Comparison of ENCODE assay signal across 8 mouse cellular contexts in genomic region chr10:4266041-4266930, GRCm38 (mm10). TPM values are rescaled to one million over a fixed set of nuclear protein-coding genes. Genes with fewer than 3 reads are reported as not detected.
DNase-seq lines count a peak whose midpoint lies in the region; ATAC-seq lines count a peak whose summit lies in the region.

TSS of gene Akap12 (plus strand) at chr10:4266380.

- H3K27ac ChIP-seq in embryonic facial prominence, embryonic 13.5 days, result no peak within 1 kb of the TSS
- peak within 1 kb of the TSS; percentile 35; the same call in 1 of the 2 replicates for H3K27ac ChIP-seq in heart, embryonic 12.5 days (ENCODE audit: poor library complexity, severe bottlenecking)
- H3K27ac ChIP-seq in liver, embryonic 16.5 days (ENCODE audit: low read length), result no peak within 1 kb of the TSS

- peak within 1 kb of the TSS; percentile 65 for H3K4me3 ChIP-seq in embryonic facial prominence, embryonic 13.5 days
- peak within 1 kb of the TSS; percentile 89 for H3K4me3 ChIP-seq in heart, embryonic 12.5 days
- peak within 1 kb of the TSS; percentile 55 for H3K4me3 ChIP-seq in liver, embryonic 16.5 days (ENCODE audit: low read depth, low read length)

- no peaks in the 10 kb centered on the region for H3K36me3 ChIP-seq in embryonic facial prominence, embryonic 13.5 days
- no peaks in the 10 kb centered on the region for H3K36me3 ChIP-seq in heart, embryonic 12.5 days
- no peaks in the 10 kb centered on the region for H3K36me3 ChIP-seq in liver, embryonic 16.5 days (ENCODE audit: control insufficient read depth, insufficient read depth)

- DNase-seq in CD8-positive naive resting alpha-beta T cell, adult 2 months (ENCODE audit: low read depth in 2 of 2, low spot score in 2 of 2), result peak; percentile 2 to 11
- DNase-seq in adrenal gland, postnatal 14 days, result peak; percentile 60
- DNase-seq in kidney, postnatal 25 days, result peak; percentile 12 to 51
- DNase-seq in thymus, postnatal 25 days, result peak; percentile 80

- H3K27me3 ChIP-seq in embryonic facial prominence, embryonic 13.5 days, result peaks cover 9% of the 10 kb centered on the region; the same call in 1 of the 2 replicates
- H3K27me3 ChIP-seq in heart, embryonic 12.5 days (replicated peaks), result no peaks in the 10 kb centered on the region
- peaks cover 26% of the 10 kb centered on the region for H3K27me3 ChIP-seq in liver, embryonic 16.5 days (ENCODE audit: control insufficient read depth, insufficient read depth, low read depth, low read length)

- H3K4me1 ChIP-seq in embryonic facial prominence, embryonic 13.5 days, result peaks cover 13% of the 10 kb centered on the region
- peaks cover 7% of the 10 kb centered on the region for H3K4me1 ChIP-seq in heart, embryonic 12.5 days (replicated peaks)
- no peaks in the 10 kb centered on the region; the same call in 1 of the 2 replicates for H3K4me1 ChIP-seq in liver, embryonic 16.5 days (ENCODE audit: control insufficient read depth, low read depth, low read length)

- under 1% methylated on average over 54 of the region's 54 CpGs for WGBS in embryonic facial prominence, embryonic 13.5 days
- under 1% methylated on average over 54 of the region's 54 CpGs for WGBS in heart, embryonic 12.5 days
- WGBS in liver, embryonic 16.5 days (ENCODE audit: insufficient replicate concordance), result 1% methylated on average over 53 of the region's 54 CpGs

- peak; percentile 68 for ATAC-seq in embryonic facial prominence, embryonic 13.5 days (ENCODE audit: insufficient number of reproducible peaks, insufficient read depth, low FRiP score, low TSS enrichment, low read depth)
- ATAC-seq in heart, embryonic 12.5 days (ENCODE audit: insufficient number of reproducible peaks, low FRiP score), result peak; percentile 53
- ATAC-seq in liver, embryonic 16.5 days (ENCODE audit: low read depth), result no peak
- ATAC-seq in neutrophil, adult 5-6 weeks (ENCODE audit: extremely low read depth, insufficient number of reproducible peaks, low FRiP score, poor library complexity, severe bottlenecking), result peak; percentile 44; the same call in 1 of the 2 replicates

- H3K9me3 ChIP-seq in embryonic facial prominence, embryonic 13.5 days, result no peaks in the 10 kb centered on the region
- H3K9me3 ChIP-seq in heart, embryonic 12.5 days (replicated peaks), result no peaks in the 10 kb centered on the region
- no peaks in the 10 kb centered on the region for H3K9me3 ChIP-seq in liver, embryonic 16.5 days (replicated peaks; ENCODE audit: control insufficient read depth, low read length)

- H3K4me2 ChIP-seq in embryonic facial prominence, embryonic 13.5 days, result peak within 1 kb of the TSS; percentile 97
- H3K4me2 ChIP-seq in heart, embryonic 12.5 days, result peak within 1 kb of the TSS; percentile 96
- peak within 1 kb of the TSS; percentile 62 for H3K4me2 ChIP-seq in liver, embryonic 16.5 days (ENCODE audit: low read depth, low read length)

- peak within 1 kb of the TSS; percentile 78 for H3K9ac ChIP-seq in embryonic facial prominence, embryonic 13.5 days
- peak within 1 kb of the TSS; percentile 77 for H3K9ac ChIP-seq in heart, embryonic 12.5 days
- H3K9ac ChIP-seq in liver, embryonic 16.5 days (ENCODE audit: low read depth, low read length), result peak within 1 kb of the TSS; percentile 16; the same call in 1 of the 2 replicates

RNA-seq across cellular contexts. Expression of gene Akap12, which starts in this region (rescaled TPM):
- 30.7 and 35.0 TPM in 2 replicates for total RNA-seq in adrenal gland, postnatal 14 days (2021)
- polyA plus RNA-seq in embryonic facial prominence, embryonic 13.5 days (2015; fragmentation: Nextera tagmentation; extraction: Ambion mirVana), result 21.9 and 26.4 TPM in 2 replicates
- 52.6 and 54.2 TPM in 2 replicates for polyA plus RNA-seq in heart, embryonic 12.5 days (2016; fragmentation: Nextera tagmentation; extraction: Ambion mirVana)
- polyA plus RNA-seq in liver, embryonic 16.5 days (2015; fragmentation: Nextera tagmentation; extraction: Ambion mirVana), result 4.6 and 4.9 TPM in 2 replicates
- 22.1 and 24.2 TPM in 2 replicates for total RNA-seq in neutrophil, adult 5-6 weeks (2017)

Comparison
In these comparisons a context has a peak if more than half of its experiments do, and no peak if none do; other contexts are left out.
1. DNase-seq: peak in every context shown above with its lines; median percentile 80 in thymus, postnatal 25 days; 60 in adrenal gland, postnatal 14 days; 32 in kidney, postnatal 25 days; 6 in CD8-positive naive resting alpha-beta T cell, adult 2 months.
2. H3K9ac ChIP-seq: peak in every context shown above with its lines; median percentile 78 in embryonic facial prominence, embryonic 13.5 days; 77 in heart, embryonic 12.5 days; 16 in liver, embryonic 16.5 days.